Mouse (Mus musculus) G1E (cell line): ENCODE measurements around the gene Cdk5rap2.

Experiments used
- CTCF ChIP-seq: IDR thresholded peaks from 2 replicates; pipeline ENCODE4 v1.5.1; 2012; ENCODE audit warnings: low read depth, low read length, inconsistent platforms, mixed read lengths
- GATA1 ChIP-seq: IDR thresholded peaks from 2 replicates; pipeline ENCODE4 v1.6.1; 2012; ENCODE audit warnings: borderline replicate concordance, low read length, inconsistent platforms, mixed read lengths
- GATA2 ChIP-seq: IDR thresholded peaks from 2 replicates; pipeline ENCODE4 v1.6.1; 2012; ENCODE audit warnings: low read depth, low read length, inconsistent platforms, borderline replicate concordance
- POLR2AphosphoS5 ChIP-seq: IDR thresholded peaks from 2 replicates; pipeline ENCODE4 v1.6.1; 2012; ENCODE audit warnings: low read depth, low read length, inconsistent platforms; ENCODE audit not compliant: insufficient replicate concordance
- TAL1 ChIP-seq: conservative IDR thresholded peaks from 2 replicates; pipeline ENCODE4 v1.6.1; 2012; ENCODE audit warnings: low read depth, low read length, inconsistent platforms, mixed read lengths

- TF ChIP-seq TAL1 (no peak), CTCF (no peak), POLR2AphosphoS5 (no peak), GATA1 (no peak), GATA2 (no peak)
Observed at GRCm38 (mm10) chr4:70229874-70230273, 180.4 kb downstream of the Cdk5rap2 start.
